Mouse (Mus musculus): ENCODE data around the gene Ubr4. TPM values are rescaled to one million over a fixed set of nuclear protein-coding genes. Genes with fewer than 3 reads are reported as not detected.

Gene Ubr4
- total RNA-seq, 2 experiments from 2014 or later: 104 to 136 TPM

DNA sequence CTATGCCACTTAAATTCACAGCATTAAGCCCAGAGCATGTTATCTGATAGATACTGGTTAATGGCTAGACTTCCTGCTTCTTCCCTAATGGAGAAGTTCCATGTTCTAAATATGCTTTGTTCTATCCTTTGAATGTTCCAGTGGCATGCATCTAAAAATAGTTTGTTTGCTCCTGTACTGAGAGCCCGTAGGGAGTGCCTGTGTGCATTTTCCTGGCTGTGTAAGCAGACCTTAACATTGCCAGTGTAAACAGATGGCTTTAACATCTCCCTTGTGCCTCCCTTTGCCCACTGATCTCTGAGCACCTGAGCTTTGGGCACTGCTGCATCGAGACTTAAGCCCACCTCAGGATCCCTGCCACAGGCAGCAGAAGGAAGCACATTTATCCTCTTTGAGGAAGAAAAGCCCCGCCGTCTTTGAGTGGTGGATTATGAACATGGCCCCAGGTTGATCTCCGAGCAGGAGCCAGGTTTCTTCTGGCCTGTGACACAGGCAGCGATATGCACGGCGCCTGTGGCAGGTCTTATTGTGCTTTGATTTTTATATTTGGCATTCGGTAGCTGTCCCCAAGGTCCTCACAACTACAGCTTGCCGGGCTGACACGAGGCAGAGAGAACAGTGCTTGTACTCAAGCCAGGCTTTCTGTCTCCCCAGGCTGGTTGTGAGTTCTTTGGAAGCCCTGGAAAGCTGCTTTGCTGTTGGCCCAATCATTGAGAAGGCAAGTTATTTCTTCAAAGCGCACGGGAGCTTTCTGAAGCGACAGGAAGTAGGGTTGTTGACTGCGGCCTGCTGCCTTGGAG lies 80.8 kb downstream of the Ubr4 start:
- no peak for DNase-seq

DNA sequence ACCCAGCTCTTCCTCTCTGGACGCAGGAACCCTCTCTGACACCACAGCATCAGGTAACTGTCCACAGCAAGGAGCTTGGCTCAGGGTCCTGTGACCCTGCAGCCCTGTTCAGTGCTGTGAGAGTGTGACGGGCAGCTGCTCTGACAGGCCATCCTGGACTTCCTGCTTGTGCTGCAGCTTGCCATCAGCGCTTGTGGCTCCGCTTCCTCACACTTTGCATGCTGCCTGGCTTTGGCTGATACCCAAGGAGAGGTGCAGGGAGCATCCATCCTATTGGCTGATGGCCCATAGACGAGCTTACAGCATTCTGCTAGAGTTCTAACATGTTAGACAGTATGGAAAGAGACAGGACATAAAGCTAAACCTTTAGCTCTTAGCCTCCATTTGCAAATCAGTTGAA lies 88.8 kb downstream of the Ubr4 start:
- DNase-seq: no peak

DNA sequence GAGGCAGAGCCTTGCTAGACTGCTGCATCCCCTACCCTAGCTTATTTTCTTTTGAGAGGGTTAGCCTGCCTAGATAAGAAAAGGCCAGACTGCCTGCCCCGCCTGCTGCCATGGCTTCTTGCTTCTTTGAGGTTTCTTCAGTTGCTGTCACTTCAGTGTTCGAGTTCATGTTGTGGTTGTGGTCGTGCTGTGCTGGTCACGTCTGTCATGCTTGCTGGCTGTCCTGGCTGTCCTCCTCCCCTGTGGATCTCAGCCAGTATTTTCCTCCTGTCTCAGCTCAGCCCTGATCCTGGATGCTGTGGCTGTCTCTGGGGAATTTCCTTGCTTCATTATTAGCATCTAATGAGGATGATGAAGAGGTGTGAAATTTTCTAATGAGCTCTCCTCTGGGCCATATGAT lies 89.4 kb downstream of the Ubr4 start:
- peak; percentile 27 for DNase-seq

DNA sequence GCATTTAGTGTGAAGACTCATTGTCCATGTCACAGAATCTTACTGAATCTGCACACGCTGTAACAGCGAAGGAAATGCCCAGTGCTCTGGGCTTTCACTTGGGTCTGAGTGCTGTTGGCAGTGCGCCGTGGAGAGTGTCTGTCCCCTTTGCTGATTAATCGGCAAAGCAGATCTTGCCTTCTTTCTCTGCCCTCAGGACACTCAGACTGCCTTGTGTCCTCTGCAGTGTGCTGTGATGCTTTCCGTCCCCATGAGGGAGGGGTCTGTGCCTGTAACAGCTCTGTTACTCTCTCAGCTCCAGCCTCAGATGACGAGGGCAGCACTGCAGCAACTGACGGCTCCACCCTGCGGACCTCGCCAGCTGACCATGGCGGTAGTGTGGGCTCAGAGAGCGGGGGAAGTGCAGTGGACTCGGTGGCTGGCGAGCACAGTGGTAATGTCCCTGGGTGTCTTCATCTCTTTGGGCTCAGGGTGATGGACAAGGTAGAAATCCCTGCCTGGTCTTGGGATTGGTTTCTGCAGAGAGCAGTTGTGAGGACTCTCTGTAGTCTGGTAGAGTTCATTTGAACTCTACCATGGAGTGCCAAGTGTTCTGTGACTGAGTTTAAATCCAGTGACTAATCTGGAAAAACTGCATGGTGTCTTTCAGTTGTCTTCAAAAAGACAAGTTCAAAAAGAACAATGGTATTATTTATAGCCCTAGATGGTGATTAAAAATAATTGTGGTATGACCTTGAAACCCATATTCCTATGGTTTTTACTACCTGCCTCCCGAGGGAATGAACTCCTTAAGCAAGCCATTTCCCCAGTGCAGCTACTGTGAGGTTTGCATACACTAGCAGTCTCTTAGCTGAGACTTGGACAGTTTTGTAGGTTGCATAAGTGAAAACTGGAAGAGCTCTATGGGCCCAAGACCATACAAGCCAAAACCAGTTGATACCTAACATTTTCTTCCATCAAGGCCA lies 90.3 kb downstream of the Ubr4 start:
- peak; percentile 37 for DNase-seq

DNA sequence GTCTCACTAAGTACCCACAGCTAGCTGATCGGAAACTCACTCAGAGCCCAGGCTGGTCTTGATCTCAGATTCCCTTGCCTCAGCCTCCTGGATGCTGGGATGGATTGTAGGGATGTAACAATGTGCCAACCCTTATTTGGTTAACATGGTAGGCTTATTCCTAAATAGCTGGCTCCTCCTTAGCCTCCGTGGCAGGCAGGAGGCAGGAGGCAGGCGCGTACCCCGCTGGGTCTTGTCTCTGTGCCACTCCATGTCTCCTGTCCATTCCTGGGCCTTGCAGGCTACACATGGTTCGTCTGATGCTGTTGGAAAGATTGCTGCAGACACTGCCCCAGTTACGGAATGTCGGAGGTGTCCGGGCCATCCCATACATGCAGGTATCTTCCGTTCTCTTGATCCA lies 91.9 kb downstream of the Ubr4 start:
- DNase-seq: no peak

DNA sequence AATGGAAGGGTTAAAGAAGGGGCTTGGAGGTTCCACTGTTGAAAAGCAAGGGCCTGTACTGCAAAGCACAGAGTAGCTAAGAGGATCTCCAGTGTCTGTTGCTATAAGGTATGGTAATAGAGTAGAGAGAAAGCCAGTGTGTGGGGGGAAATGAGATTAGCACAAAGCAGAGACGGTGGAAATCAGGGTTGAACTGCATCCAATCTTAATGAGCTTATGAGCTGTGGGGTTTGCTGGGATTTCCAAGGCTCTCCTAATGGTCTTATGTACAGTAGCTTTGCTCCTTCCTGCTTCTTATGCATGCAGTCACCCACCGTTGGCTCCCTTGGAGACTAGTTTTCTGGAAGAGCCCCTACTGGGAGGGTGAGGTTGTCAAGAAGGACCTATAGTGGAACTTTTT lies 93.8 kb downstream of the Ubr4 start:
- no peak for DNase-seq

DNA sequence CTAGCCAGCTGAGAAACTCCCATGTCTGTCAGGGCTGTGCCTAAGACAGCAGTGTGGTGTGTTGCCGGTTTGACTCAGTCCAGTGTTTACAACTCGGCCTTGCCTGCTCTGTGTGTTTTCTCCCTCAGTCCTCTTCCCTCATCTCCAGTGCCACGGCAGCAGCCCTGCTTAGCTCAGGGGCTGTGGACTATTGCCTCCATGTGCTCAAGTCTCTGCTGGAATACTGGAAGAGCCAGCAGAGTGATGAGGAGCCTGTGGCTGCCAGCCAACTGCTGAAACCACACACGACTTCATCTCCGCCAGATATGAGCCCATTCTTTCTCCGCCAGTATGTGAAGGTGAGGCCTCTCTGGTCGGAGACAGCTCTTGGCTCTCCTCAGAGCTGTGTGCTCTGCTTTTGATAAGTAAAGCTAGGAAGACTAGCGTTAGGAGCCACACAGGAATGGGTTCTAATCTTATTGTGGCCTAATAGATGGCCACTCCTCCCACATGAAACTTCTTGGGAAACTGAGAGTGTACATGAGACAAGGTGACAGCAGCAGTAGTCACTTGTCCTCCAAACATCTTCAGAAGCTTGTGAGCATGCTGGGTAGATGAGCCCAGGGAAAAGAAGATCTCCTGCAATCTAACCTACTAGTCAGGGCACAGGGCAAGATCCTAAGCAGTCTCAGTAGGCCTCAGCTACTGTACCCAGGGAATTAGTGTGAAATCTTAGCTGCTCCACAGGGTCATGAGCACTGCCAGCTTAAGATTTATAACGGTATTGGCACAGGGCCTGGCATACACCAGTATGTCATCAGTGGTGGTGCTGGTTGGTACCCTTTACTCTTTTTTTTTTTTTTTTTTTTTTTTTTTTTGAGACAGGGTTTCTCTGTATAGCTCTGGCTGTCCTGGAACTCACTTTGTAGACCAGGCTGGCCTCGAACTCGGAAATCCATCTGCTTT lies 94.6 kb downstream of the Ubr4 start:
- DNase-seq: peak; percentile 57

DNA sequence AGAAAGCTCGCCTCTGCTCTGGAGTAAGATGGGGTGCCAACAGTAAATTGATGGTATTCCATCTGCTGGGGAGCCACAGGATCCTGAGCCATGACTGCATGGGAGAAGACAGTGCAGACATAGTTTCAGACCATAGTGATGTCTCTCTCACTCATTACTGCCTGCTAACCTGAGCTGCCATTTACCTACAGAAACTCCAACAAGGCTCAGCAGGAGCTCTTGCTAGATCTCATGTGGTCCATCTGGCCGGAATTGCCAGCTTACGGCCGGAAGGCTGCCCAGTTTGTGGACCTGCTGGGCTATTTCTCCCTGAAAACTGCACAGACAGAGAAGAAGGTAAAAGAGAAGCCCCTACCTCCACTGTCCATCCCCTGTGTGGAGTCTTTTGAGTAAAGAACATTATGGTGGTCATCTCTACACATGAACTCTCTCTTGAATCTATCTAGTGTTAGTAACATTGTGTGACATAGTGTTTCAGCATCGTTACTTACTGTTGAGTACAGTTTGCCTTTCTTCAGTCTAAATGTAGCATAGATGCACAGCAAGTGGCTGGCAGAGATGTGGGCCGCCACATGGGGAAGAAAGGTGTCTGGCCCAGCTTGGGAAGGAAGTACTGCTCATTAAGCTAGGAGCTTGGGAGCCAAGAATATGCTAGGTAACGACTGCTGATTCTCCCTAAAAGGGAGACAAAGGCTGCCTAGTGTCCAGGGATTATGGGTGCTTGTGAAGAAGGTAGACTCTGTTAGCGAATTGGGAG lies 100.7 kb downstream of the Ubr4 start:
- no peak for DNase-seq

DNA sequence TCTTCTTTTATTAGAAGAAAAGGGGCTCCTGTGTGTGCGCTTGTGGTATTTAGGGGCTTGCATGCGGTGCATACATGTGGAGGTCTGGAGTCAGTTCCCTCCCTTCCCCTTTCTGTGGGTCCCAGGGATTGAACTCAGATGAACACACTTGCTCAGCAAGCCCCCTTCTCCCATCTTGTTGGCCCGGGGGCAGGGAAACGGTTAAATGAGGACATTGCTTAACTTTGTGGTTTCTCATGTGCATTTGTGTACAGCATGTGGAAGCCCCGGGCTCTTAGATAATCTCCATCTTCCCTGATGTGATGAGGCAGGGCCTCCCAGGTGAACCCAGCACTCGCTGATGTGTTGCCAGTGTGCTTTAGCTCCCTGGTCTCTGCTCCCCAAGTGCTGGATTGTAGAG lies 101.9 kb downstream of the Ubr4 start:
- DNase-seq: no peak

DNA sequence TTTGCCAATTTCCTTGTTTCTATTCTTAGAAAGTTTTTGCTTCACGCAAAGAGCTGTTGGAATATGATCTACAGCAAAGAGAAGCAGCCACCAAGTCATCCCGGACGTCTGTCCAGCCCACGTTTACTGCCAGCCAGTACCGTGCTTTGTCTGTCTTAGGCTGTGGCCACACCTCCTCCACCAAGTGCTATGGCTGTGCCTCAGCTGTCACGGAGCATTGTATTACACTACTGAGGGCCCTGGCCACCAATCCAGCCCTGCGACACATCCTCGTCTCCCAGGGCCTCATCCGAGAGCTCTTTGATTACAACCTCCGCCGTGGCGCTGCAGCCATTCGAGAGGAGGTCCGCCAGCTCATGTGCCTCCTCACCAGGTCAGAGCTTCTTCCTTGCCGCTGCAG lies 107.6 kb downstream of the Ubr4 start:
- DNase-seq: no peak

DNA sequence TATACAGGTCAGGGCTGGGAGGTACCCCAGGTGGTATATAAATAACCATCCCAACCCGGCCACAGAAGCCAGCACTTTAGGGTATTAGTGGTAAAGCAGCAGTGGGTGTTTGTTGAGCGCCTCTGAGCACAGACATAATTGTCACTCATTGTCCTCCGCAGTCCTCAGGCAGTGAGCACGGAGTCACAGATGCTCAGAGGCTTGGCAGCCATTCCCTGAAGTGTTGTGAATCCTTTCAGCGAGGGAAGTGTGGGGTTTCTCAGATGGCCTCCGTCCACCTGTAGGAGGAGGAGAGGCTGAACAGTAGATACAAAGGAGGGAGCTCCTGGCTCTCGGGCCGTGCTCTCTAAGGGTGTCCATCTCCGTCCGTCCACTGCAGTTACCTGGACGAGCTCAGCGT lies 111.8 kb downstream of the Ubr4 start:
- DNase-seq: no peak

DNA sequence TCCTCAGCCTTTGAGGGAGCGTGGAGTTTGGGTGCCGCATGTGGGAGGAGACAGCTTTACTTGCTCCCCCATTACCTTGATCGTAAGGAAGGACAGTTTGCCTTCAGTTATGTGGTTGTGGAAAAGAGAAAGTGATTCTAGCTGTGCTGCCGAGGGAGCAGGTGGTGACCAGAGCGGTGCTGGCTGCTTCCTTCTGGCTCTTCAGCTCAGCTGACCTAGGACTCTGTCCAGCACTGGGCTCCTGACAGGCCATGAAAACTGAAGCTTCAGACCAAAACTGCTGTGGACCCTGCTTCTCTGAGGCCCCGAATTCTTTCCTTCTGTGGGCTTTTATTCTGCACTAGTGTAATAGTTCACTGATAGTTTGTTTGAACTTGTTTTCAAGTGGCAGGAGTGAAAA lies 114.1 kb downstream of the Ubr4 start:
- DNase-seq: no peak

DNA sequence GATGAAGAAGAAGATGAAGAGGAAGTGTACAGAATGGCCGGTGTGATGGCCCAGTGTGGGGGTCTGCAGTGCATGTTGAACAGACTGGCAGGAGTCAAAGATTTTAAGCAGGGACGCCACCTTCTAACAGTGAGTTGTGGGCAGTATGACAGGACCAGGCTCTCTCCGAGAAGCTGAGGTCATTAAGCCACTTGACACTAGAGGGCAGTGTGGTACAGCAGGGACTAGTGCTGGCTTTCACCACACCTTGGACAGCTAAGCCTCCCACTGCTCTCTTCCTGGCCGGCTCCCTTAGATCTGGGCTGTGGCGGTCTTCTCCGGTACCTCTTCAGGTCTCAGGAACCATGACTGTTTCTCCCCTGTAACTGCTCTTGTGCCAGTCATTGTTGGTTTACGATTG lies 117.8 kb downstream of the Ubr4 start:
- peak; percentile 87 for DNase-seq

DNA sequence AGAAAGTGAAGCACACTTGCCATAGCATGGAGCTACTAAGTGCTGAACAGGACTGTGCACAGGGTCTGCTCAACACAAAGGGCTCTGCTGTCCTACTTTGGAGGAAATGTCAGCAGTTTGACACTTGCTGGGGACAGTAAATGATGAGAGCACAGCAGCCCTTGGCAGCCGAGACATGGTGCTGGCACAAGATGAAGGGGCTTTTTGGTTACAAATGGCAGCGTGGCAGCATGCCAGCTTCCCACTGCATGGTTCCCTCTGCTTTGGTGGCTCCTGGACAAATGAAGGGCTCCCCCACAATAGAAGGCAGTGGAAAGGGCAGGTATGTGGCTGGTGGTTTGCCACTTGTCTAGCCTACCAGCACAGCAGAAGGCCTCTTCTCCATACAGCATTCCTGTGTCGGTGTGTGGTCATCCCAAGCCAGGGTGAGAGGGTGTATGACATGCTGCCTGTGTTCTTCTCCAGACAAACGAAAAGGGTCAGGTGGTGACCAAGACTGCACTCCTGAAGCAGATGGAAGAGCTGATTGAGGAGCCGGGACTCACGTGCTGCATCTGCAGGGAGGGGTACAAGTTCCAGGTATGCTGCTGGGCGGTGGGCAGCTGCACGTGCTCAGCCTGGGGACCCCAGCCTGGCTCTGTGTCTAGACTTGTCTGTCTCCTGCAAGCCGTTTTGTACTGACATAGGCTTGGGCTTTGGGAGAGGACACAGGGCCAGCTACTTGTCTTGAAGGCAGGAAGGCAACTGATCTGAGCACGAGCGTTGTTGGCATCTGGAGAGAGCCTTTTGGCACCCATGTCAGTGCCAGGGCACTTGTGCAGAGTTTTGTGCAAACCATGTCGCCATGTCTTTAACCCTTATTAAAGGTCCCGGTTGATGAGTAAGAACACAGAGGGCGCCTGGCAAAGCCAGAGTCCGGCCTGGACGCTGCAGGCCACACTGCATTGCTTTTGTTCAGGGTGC lies 124.5 kb downstream of the Ubr4 start:
- DNase-seq: peak; percentile 75

DNA sequence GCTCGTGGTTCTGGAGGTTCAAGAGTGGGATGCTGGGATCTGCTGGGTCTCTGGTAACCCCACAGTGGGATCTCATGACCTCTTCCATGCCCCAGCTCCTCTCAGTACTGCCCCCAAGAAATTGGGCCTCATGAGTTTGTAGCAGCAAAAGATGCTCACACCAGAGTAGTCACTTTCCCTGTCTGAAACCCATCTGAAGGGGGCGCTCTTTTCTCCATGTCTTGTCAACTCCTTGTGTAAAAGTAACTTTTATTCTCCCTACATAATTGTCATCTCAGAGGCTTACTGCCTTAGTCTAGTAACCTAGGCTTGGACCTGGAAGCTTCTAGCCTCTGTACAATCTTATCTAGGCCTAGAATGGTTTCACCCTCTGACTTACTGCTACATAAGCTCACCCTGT lies 125.6 kb downstream of the Ubr4 start:
- DNase-seq: no peak

DNA sequence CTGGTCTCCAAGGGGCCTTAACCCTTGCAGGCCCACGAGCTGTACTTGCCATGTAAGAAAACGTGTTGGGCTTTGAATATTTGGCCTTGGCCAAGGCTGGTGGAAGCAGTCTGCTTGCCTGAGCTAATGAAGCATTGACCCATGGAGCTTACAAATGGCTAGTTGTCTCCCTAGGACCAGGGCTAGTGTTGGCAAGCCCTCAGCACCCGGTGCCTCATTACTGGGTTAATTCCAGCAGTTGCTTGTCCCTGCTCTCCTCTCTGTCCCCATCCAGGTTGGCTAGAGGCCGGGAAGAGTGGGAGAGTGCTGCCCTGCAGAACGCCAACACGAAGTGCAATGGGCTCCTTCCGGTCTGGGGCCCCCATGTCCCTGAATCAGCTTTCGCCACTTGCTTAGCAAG lies 126.8 kb downstream of the Ubr4 start:
- no peak for DNase-seq

DNA sequence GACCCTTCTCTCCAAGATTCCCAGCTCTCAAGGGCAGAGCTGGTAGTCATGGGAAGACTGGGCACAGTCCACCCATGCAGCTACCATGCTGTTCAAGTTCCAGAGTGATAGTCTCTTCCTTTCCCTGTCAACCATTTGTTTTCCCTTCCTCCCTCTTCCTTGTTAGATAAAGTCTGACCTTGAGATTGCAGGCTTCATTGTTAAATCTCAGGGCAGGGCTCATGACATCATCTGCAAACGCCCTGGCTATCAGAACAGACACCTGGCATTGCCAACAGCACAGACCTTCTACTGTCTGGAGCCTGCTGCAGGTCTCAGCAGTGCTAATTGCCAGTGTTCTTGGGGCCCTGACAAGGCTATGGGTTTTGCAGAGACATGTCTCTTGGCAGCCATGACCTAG lies 129.0 kb downstream of the Ubr4 start:
- no peak for DNase-seq

DNA sequence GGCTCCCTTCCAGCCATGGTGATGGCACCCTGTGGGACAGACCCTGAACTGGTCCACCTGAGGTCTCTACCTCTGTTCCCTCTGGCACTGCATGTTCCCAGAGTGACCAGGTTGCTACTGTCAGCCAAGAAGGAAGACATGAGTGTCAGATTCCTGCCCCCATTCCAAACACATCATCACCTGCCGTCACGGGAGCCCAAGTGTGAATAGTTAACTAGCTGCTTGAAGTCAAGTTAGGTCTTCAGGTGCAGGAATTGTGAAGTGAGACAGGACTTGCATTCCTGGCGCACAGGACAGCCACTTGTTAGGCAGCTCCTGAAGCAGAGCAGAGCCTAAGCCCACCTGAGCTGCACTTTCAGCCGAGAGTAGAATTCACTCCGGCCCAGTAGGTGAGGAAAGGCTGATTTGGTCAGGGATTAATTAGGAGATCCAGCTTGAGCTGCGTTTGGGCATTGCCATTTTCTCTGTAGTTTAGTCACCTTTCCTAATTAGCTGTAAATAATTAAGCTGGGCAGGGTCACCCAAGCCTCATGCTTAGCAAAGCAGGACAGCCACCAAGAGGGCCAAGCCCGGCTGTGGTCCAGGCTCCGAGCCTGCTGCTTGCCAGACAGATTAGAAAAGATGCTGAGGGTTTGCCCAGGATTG lies 131.2 kb downstream of the Ubr4 start:
- no peak for DNase-seq

DNA sequence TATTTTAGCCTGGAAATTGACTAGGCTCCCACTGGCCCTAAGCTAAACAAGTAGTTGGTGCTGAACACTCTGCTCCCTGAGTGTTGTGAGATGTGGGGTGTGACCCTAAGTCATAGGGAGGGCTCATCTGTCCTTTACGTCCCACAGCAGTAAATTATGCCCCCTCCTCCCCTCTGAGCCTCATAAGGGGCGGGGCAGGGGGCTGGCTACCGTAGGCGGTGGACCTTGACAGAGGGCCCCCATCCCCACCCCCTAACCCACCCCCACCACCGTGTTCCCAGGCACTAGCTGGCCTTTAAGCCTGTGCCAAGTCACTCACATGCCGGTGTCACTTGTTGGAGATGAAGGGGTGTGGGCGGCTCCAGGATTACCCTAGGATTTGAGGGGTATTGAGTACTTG lies 132.1 kb downstream of the Ubr4 start:
- no peak for DNase-seq

DNA sequence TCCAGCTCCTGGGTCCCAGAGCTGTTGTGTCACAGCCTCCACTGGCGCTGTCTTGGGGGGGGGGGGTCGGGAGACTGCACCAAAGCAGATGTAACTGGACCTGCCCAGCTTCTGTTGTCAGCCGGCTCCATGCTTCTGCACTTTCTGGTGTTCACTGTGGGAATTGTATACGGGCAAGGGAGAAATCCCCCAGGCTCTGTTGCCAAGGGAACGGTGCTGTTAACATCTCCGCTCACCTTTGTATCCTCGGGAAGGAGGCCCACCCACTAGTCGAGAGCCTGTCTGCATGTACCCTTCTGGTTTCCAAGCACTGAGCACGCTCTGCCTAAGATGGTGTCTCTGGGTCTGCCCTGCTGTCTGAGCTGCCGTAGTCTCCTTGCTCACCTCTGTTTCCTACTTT lies 134.7 kb downstream of the Ubr4 start:
- DNase-seq: no peak

Data from adrenal gland, postnatal 10 days (tissue).